Mouse (Mus musculus) lung, adult 2 months (tissue): Measurements from ENCODE around the gene Krcc1.

Source experiments
- CTCF ChIP-seq: fragments of 200-500 bp; IDR thresholded peaks from 2 replicates; pipeline ENCODE4 v1.5.1; 2011; ENCODE audit warnings: mild to moderate bottlenecking, low read length, control low read depth; ENCODE audit not compliant: insufficient read depth
- POLR2A ChIP-seq: fragments of 200-500 bp; IDR thresholded peaks from 2 replicates; pipeline ENCODE4 v1.6.1; 2011; ENCODE audit warnings: low read depth, mild to moderate bottlenecking, control low read depth, low read length, borderline replicate concordance; ENCODE audit errors: extremely low read depth

DNA sequence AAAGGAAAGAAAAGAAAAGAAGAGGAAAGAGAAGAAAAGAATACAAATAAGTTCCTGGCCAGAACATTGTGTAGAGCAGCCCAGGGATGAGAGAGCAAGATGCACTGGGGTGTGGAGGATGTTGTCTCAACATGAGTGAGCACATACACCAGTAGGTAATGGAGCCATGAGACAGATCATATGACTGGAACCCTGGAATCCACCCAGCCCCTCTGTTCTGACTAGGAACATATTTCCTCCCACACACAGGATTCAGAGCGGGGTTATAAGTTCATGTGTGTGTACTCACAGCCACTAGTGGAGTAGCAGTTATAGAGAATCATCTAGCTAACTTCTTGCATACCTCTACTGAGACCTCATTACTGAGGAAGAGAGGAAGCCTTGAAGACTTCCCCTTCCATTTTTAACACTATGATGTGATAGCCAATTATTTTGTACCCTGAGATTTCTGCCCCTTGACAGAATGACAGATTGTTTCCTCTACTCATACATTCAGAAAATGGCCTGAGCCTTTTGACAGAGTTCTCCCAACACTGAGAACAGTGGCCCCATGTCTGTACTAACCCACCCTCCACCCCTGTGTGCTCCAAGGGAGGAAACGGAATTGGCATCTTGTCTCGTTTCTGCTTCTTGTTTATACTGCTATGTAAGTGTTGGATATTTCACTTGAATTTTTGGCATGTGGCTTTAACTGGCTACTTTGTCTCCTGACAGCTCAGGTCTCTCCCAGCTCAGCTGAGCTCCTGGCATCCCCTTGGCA lies 47.1 kb upstream of the Krcc1 start:
- no peak for TF ChIP-seq CTCF
- no peak for TF ChIP-seq POLR2A
